Mouse (Mus musculus) C2C12 (cell line): ENCODE measurements around the gene Gpc5. TPM values are rescaled to one million over a fixed set of nuclear protein-coding genes. Genes with fewer than 3 reads are reported as not detected.

Experiments
- H3K27me3 ChIP-seq: one replicate; pipeline ENCODE4 v1.6.1; 2011; ENCODE audit not compliant: control insufficient read depth, insufficient read depth, insufficient read length
- H3K36me3 ChIP-seq: one replicate; pipeline ENCODE4 v1.6.1; 2011; ENCODE audit not compliant: control insufficient read depth, insufficient read depth
- H3K4me3 ChIP-seq: one replicate; pipeline ENCODE4 v1.5.1; 2011; ENCODE audit warnings: mild to moderate bottlenecking, control low read depth; ENCODE audit not compliant: poor library complexity, insufficient read depth, severe bottlenecking
- H3K79me2 ChIP-seq: one replicate; pipeline ENCODE4 v1.6.1; 2011; ENCODE audit not compliant: control insufficient read depth, insufficient read depth
- H3K79me3 ChIP-seq: one replicate; pipeline ENCODE4 v1.6.1; 2011; ENCODE audit warnings: low read depth, control low read depth
- H3ac ChIP-seq: one replicate; pipeline ENCODE3; 2011; ENCODE audit warnings: low read depth; ENCODE audit not compliant: control insufficient read depth, insufficient read length
- CEBPB ChIP-seq: IDR thresholded peaks from one replicate; pipeline ENCODE4 v1.6.1; 2011; ENCODE audit warnings: low read depth, mild to moderate bottlenecking, control low read depth, moderate library complexity
- CTCF ChIP-seq: IDR thresholded peaks from one replicate; pipeline ENCODE4 v1.5.1; 2011; ENCODE audit not compliant: control insufficient read depth, insufficient read depth, insufficient read length
- FOSL1 ChIP-seq: IDR thresholded peaks from one replicate; pipeline ENCODE4 v1.8.0; 2011; ENCODE audit warnings: mild to moderate bottlenecking, low read length; ENCODE audit not compliant: poor library complexity, insufficient read depth, severe bottlenecking
- MAX ChIP-seq: IDR thresholded peaks from one replicate; pipeline ENCODE4 v1.6.1; 2011; ENCODE audit warnings: mild to moderate bottlenecking, control low read depth
- MYOD1 ChIP-seq: IDR thresholded peaks from one replicate; pipeline ENCODE4 v1.6.1; 2011; ENCODE audit warnings: low read depth; ENCODE audit not compliant: control insufficient read depth, insufficient read length
- MYOG ChIP-seq: IDR thresholded peaks from one replicate; pipeline ENCODE4 v1.6.1; 2011; ENCODE audit not compliant: control insufficient read depth, insufficient read length; ENCODE audit errors: extremely low read depth
- USF1 ChIP-seq: IDR thresholded peaks from one replicate; pipeline ENCODE4 v1.6.1; 2011; ENCODE audit warnings: low read depth, mild to moderate bottlenecking, control low read depth, moderate library complexity
- polyA plus RNA-seq: library from polyadenylated mRNA; unstranded; fragments of >200 nt; fragmentation: generic; extraction: Trizol; gene quantifications from one replicate; pipeline ENCODE4 v1.2.1, GENCODE M21; 2012; ENCODE audit warnings: missing spikeins

Gene Gpc5
- polyA plus RNA-seq, 1 experiment, result not detected

- no peaks in the 10 kb centered on the region for H3K79me3 ChIP-seq
- H3K79me2 ChIP-seq, result no peaks in the 10 kb centered on the region
- no peak for TF ChIP-seq FOSL1
- no peak for TF ChIP-seq MYOG
- TF ChIP-seq CTCF, result no peak
- TF ChIP-seq USF1, result no peak
- TF ChIP-seq CEBPB, result no peak
- TF ChIP-seq MAX, result no peak
- no peak for TF ChIP-seq MYOD1
- H3K36me3 ChIP-seq, result no peaks in the 10 kb centered on the region
- H3ac ChIP-seq, result no peak overlapping the region
- H3K27me3 ChIP-seq, result no peaks in the 10 kb centered on the region
- no peak overlapping the region for H3K4me3 ChIP-seq
Measured at GRCm38 (mm10) chr14:115631160-115631898, 539.3 kb downstream of the Gpc5 start.

- Histone ChIP-seq H3K36me3 (no peaks in the 10 kb centered on the region), H3ac (no peak overlapping the region), H3K79me2 (no peaks in the 10 kb centered on the region), H3K27me3 (no peaks in the 10 kb centered on the region), H3K4me3 (no peak overlapping the region), H3K79me3 (no peaks in the 10 kb centered on the region)
- no peak for TF ChIP-seq MYOD1
- no peak for TF ChIP-seq CTCF
Measured at GRCm38 (mm10) chr14:115633311-115633710, 541.3 kb downstream of the Gpc5 start.

GRCm38 (mm10) chr14:115679875-115680274 lies 587.9 kb downstream of the Gpc5 start:
- H3K27me3 ChIP-seq, result no peaks in the 10 kb centered on the region
- no peak for TF ChIP-seq FOSL1
- no peak for TF ChIP-seq MAX
- TF ChIP-seq CTCF, result no peak
- TF ChIP-seq MYOG, result no peak
- TF ChIP-seq MYOD1, result no peak
- no peak for TF ChIP-seq USF1
- TF ChIP-seq CEBPB, result no peak
- no peaks in the 10 kb centered on the region for H3K79me3 ChIP-seq
- H3ac ChIP-seq, result no peak overlapping the region
- no peaks in the 10 kb centered on the region for H3K36me3 ChIP-seq
- H3K79me2 ChIP-seq, result no peaks in the 10 kb centered on the region
- H3K4me3 ChIP-seq, result no peak overlapping the region

- no peaks in the 10 kb centered on the region for H3K79me2 ChIP-seq
- no peaks in the 10 kb centered on the region for H3K79me3 ChIP-seq
- H3ac ChIP-seq, result no peak overlapping the region
- no peaks in the 10 kb centered on the region for H3K27me3 ChIP-seq
- H3K4me3 ChIP-seq, result no peak overlapping the region
- no peaks in the 10 kb centered on the region for H3K36me3 ChIP-seq
- TF ChIP-seq MYOG (no peak), FOSL1 (no peak), CTCF (no peak), USF1 (no peak), MAX (no peak), CEBPB (no peak), MYOD1 (no peak)
Measured at GRCm38 (mm10) chr14:115746013-115746412, 654.0 kb downstream of the Gpc5 start.

GRCm38 (mm10) chr14:115760241-115760640 lies 668.2 kb downstream of the Gpc5 start:
- Histone ChIP-seq H3K4me3 (no peak overlapping the region), H3K27me3 (no peaks in the 10 kb centered on the region), H3K36me3 (no peaks in the 10 kb centered on the region), H3K79me3 (no peaks in the 10 kb centered on the region), H3K79me2 (no peaks in the 10 kb centered on the region), H3ac (no peak overlapping the region)
- TF ChIP-seq FOSL1 (no peak), CTCF (no peak), USF1 (no peak), MYOD1 (no peak), MAX (no peak), CEBPB (no peak), MYOG (no peak)
